9 mouse cellular contexts compared by ENCODE assay signal in genomic region chr1:42953482-42953822, GRCm38 (mm10). TPM values are rescaled to one million over a fixed set of nuclear protein-coding genes. Genes with fewer than 3 reads are reported as not detected.
A peak's percentile ranks its signal among the peaks of the same experiment; 100 is the strongest.
DNase-seq lines count a peak whose midpoint lies in the region; ATAC-seq lines count a peak whose summit lies in the region.
"Had no signal": no experiment of that assay in that cellular context is flagged by ENCODE, and none has a peak within 500 bp of the region (broad histone marks: within the 10 kb centered on the region; RNA-seq: fewer than 3 reads in every experiment).

No protein-coding gene starts in this region.

- peak overlapping the region; percentile 97 for H3K4me2 ChIP-seq in heart, embryonic 11.5 days
- peak overlapping the region; percentile 61 for H3K4me2 ChIP-seq in liver, embryonic 16.5 days (ENCODE audit: low read depth, low read length)

- H3K9ac ChIP-seq in heart, embryonic 11.5 days (ENCODE audit: low read depth, low read length): peak overlapping the region; percentile 77
- H3K9ac ChIP-seq in liver, embryonic 16.5 days (ENCODE audit: low read depth, low read length): no peak overlapping the region; the same call in 1 of the 2 replicates

- no peaks in the 10 kb centered on the region for H3K27me3 ChIP-seq in heart, embryonic 11.5 days (ENCODE audit: control insufficient read depth, insufficient read depth, low read length)
- H3K27me3 ChIP-seq in liver, embryonic 16.5 days (ENCODE audit: control insufficient read depth, insufficient read depth, low read depth, low read length): peaks cover 17% of the 10 kb centered on the region

- H3K36me3 ChIP-seq in heart, embryonic 11.5 days (ENCODE audit: control insufficient read depth, insufficient read depth, low read length): no peaks in the 10 kb centered on the region
- no peaks in the 10 kb centered on the region for H3K36me3 ChIP-seq in liver, embryonic 16.5 days (ENCODE audit: control insufficient read depth, insufficient read depth)
- H3K36me3 ChIP-seq: G1E had no signal

- intact Hi-C loops in heart, postnatal 36 days (cut with DNase I): no loop called here
- intact Hi-C loops in gastrocnemius, postnatal 36 days (cut with DNase I): no loop called here
- intact Hi-C loops in left cerebral cortex, postnatal 4 days (cut with DNase I): no loop called here

- no peak overlapping the region for H3K27ac ChIP-seq in heart, embryonic 11.5 days (ENCODE audit: low read depth, low read length)
- no peak overlapping the region for H3K27ac ChIP-seq in liver, embryonic 16.5 days (ENCODE audit: low read length)

- H3K9me3 ChIP-seq in heart, embryonic 11.5 days (replicated peaks; ENCODE audit: control insufficient read depth, low read length): no peaks in the 10 kb centered on the region
- H3K9me3 ChIP-seq in liver, embryonic 16.5 days (replicated peaks; ENCODE audit: control insufficient read depth, low read length): no peaks in the 10 kb centered on the region
- H3K9me3 ChIP-seq: G1E had no signal

- ATAC-seq in heart, embryonic 11.5 days (replicated peaks; ENCODE audit: insufficient number of reproducible peaks, low FRiP score, low TSS enrichment): peak; percentile 42; the same call in 1 of the 2 replicates
- ATAC-seq in liver, embryonic 16.5 days (ENCODE audit: low read depth): no peak

- DNase-seq in heart, postnatal 36 days: no peak
- peak; percentile 23 for DNase-seq in MN1 (ENCODE audit: low spot score)
- peak; percentile 17 for DNase-seq in forelimb bud, embryonic 11.5 days (ENCODE audit: low read depth, low spot score)
- DNase-seq in gastrocnemius, postnatal 36 days: no peak
- no peak for DNase-seq in left cerebral cortex, postnatal 4 days
- no peak for DNase-seq in spleen, postnatal 10 days (ENCODE audit: low spot score in 2 of 2)

- WGBS in heart, embryonic 11.5 days (ENCODE audit: insufficient replicate concordance): 1% methylated on average over 16 of the region's 16 CpGs
- 2% methylated on average over 16 of the region's 16 CpGs for WGBS in liver, embryonic 16.5 days (ENCODE audit: insufficient replicate concordance)

- H3K4me3 ChIP-seq in heart, embryonic 11.5 days (ENCODE audit: low read depth, low read length): peak overlapping the region; percentile 64
- H3K4me3 ChIP-seq in liver, embryonic 16.5 days (ENCODE audit: low read depth, low read length): peak overlapping the region; percentile 53

- H3K4me1 ChIP-seq in heart, embryonic 11.5 days (ENCODE audit: control insufficient read depth, insufficient read depth, low read length): no peaks in the 10 kb centered on the region
- H3K4me1 ChIP-seq in liver, embryonic 16.5 days (ENCODE audit: control insufficient read depth, low read depth, low read length): no peaks in the 10 kb centered on the region

RNA-seq across cellular contexts. Expression of gene Gpr45, which starts 0.8 kb away (rescaled TPM):
- polyA plus RNA-seq in heart, embryonic 11.5 days (2014; fragmentation: Nextera tagmentation; extraction: Ambion mirVana): 3.8 and 5.0 TPM in 2 replicates
- total RNA-seq in heart, postnatal 36 days (2021): under 1 TPM; 0.19 to 0.67 TPM
- polyA plus RNA-seq in liver, embryonic 16.5 days (2015; fragmentation: Nextera tagmentation; extraction: Ambion mirVana): 0.06 and 0.12 TPM in 2 replicates
- under 1 TPM in 1 of 2 experiments, not detected in 1; 0.20 TPM for total RNA-seq in gastrocnemius, postnatal 36 days (2021)
- 10 to 100 TPM; 26.6 to 28.3 TPM for total RNA-seq in left cerebral cortex, postnatal 4 days (2021)
- polyA plus RNA-seq: G1E had no signal

Comparison
In these comparisons a context has a peak if more than half of its experiments do, and no peak if none do; other contexts are left out.
1. DNase-seq: peak in MN1 (single experiment) and forelimb bud, embryonic 11.5 days (single experiment); none in heart, postnatal 36 days (0 of 2), gastrocnemius, postnatal 36 days (0 of 2), left cerebral cortex, postnatal 4 days (single experiment) and spleen, postnatal 10 days (0 of 2).
2. RNA of gene Gpr45, which starts 0.8 kb away (total RNA-seq): 26.6 to 28.3 TPM in left cerebral cortex, postnatal 4 days; 0.19 to 0.67 TPM in heart, postnatal 36 days and 0.20 TPM in gastrocnemius, postnatal 36 days; every median in the first group is over 10 times any median in the second.